Mouse (Mus musculus) cerebellum, adult 2 months (tissue): ENCODE measurements around the gene Piwil4.

Experiments used
- CTCF ChIP-seq: fragments of 200-500 bp; IDR thresholded peaks from 2 replicates; pipeline ENCODE4 v1.5.1; 2011; ENCODE audit warnings: low read depth, mild to moderate bottlenecking, control low read depth, low read length, moderate library complexity, borderline replicate concordance; ENCODE audit not compliant: insufficient read depth
- POLR2A ChIP-seq: fragments of 200-500 bp; IDR thresholded peaks from 2 replicates; pipeline ENCODE4 v1.6.1; 2011; ENCODE audit warnings: low read length, control low read depth, borderline replicate concordance; ENCODE audit not compliant: insufficient read depth

- TF ChIP-seq CTCF (no peak), POLR2A (no peak)
Observed at GRCm38 (mm10) chr9:14773813-14774212, 33.3 kb upstream of the Piwil4 start.
